Mouse (Mus musculus) yolk sac, embryonic 10.5 days (tissue): ENCODE data around the gene Adgrf5.
A peak's percentile ranks its signal among the peaks of the same experiment; 100 is the strongest.

Experiments used
- DNase-seq: peaks from one replicate; pipeline ENCODE4 v3.0.0-alpha.2; 2017; ENCODE audit warnings: low spot score

Gene Adgrf5

GRCm38 (mm10) chr17:43378703-43379102 lies 18.5 kb downstream of the Adgrf5 start:
- no peak for DNase-seq

DNA sequence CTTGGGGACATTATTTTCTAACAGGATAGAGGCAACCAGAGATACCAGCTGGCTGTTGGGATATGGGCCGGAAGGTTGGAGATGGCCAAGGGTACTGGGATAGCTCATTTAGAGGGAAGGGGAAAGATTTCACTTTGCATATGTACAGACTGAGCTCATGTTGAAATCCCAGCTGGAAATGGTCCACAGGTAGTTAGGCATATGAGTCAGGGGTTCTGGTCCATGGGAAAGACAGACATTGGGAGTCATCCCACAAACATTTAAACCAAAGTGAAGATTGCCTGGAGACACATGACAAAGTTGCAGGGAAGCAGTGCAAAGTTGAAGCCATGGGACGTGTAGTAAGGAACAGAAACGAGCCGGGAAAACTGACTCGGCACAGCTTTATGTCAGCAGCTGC lies 26.1 kb downstream of the Adgrf5 start:
- DNase-seq: no peak

- DNase-seq: no peak
Observed at GRCm38 (mm10) chr17:43387171-43387570, 26.9 kb downstream of the Adgrf5 start.

- no peak for DNase-seq
Observed at GRCm38 (mm10) chr17:43389256-43389655, 29.0 kb downstream of the Adgrf5 start.

DNA sequence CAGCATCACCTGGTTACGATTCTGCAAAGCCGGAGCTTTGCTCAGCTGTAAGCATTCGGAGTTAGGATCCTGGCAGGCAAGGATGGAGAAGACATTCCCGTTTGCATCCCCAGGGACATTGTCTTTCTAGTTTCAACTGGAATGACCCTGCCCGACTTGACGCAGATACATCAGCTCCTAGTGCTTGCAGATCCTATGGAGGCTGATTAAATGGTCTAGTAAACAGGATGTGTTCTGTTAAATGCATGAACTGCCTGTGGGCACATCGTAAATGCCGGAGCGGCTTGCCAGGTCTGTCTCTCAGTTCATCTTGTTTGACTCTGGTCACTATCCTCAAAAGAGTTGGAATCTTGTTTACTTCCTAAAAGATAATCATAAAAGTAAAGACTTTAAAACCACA lies 31.9 kb downstream of the Adgrf5 start:
- DNase-seq: no peak

- no peak for DNase-seq
Observed at GRCm38 (mm10) chr17:43393669-43394068, 33.4 kb downstream of the Adgrf5 start.

- no peak for DNase-seq
Observed at GRCm38 (mm10) chr17:43395400-43396258, 35.4 kb downstream of the Adgrf5 start.

DNA sequence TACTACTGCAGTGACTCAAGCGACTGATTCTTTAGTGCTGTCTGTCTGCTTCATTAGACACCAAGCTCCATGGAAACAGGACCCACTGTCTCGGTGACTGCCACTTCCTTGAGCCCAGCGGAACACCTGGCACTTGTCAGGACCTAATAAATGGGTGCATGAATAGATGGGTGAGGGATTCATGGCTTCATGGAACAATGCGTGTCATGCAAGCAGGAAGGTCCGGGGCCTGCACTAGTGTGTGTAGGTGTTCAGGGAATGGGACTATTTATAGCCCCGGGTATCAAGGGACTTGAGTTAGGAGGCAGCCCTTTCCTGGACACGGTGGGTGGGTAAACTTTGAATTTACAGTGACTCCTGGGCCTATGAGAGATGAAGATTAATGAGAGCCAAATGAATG lies 38.4 kb downstream of the Adgrf5 start:
- DNase-seq: no peak

- no peak for DNase-seq
Observed at GRCm38 (mm10) chr17:43399151-43399550, 38.9 kb downstream of the Adgrf5 start.

DNA sequence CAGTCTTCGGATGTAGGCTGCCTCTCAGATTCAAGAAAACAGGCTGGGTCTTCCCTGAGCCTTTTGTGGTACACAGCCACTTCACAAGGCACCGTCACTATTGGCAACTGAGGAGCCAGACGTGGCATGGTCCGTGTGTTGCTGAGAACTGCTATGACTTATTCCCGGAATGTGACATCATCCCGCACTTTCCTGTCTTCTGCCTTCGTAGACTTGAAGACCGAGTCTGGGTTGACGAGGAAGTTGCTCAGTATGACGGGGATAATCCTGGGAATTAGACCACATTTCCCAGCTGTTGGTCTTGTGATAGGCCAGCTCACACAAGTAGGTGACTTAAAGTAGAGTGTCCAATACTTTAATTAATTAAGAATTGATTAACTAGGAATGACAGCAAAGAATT lies 40.2 kb downstream of the Adgrf5 start:
- DNase-seq: no peak

GRCm38 (mm10) chr17:43403851-43404250 lies 43.6 kb downstream of the Adgrf5 start:
- DNase-seq: no peak

- no peak for DNase-seq
Observed at GRCm38 (mm10) chr17:43404408-43404807, 44.2 kb downstream of the Adgrf5 start.

- DNase-seq: no peak
Observed at GRCm38 (mm10) chr17:43406321-43406720, 46.1 kb downstream of the Adgrf5 start.

DNA sequence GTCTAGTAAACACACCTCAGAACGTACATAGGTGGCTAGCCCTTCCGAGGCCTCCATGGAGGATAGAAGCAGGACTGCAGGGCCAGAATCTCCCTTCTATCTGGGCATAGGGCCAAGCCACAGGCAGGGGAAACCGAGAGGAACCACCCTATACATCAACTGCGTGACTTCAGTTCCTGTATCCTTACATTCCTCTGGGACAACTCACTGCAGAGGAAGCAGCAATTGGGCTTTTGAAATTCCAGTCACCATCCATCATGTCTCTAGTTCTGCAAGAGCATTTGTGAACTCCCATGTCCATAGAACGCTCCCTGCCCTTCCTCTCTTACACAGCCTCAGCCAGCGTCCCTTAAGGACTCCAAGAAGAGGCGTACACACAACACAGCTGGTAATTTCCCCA lies 47.3 kb downstream of the Adgrf5 start:
- no peak for DNase-seq

DNA sequence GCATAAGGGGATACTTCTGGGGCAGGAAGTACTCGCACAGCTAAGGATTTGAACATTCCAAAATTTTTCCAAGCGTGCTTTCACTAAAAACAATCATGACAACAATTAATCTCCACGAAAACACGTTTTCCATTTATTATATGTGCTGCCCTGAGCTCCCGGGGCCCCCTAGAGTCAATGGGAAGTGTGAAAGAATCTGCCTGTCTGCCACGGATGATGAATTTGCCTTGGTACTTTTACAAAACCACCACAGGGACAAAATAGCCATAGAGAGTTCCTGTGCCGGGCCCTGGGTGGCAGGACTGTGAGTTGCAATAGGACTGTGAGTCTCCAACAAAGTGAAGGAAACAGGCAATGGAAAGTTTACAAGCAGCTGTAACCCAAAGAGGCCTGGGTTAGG lies 52.9 kb downstream of the Adgrf5 start:
- DNase-seq: no peak

- DNase-seq: no peak
Observed at GRCm38 (mm10) chr17:43419204-43419603, 59.0 kb downstream of the Adgrf5 start.

- no peak for DNase-seq
Observed at GRCm38 (mm10) chr17:43420381-43420780, 60.1 kb downstream of the Adgrf5 start.

DNA sequence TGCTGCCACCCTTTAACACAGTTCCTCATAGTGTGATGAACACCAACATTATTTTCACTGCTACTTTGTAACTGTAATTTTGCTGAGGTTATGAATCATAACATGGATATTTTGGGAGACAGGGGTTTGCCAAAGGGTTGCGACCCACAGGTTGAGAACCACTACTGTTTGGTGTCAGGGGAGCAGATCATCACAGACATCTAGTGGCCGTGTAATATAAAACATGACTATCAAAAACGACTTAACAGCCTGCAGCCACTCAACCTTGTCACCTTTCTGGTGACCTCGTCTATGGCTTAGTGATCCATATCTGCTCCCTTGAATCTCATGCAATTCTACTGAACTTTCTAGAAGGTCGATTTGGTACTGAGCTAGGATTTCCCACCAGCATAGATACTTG lies 63.7 kb downstream of the Adgrf5 start:
- DNase-seq: no peak

DNA sequence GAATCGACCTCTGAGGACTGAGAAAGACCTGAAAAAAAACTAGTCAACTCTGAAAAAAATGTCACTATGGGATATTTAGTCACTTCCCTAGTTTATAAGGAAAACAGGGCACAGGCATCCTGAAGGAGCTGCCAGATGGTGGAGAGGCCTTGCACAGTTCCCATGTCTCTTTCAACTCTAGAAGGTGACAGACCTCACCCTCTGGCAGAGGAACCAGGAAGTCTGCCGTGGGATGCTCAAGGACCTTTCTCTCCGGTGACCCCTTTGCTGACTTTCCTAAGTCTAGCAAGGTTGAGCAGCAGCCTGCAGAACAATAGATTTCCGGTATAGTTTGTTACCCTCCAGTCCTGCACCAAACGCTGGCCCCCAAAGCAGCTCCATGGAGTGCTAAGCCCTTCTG lies 71.4 kb downstream of the Adgrf5 start:
- no peak for DNase-seq

DNA sequence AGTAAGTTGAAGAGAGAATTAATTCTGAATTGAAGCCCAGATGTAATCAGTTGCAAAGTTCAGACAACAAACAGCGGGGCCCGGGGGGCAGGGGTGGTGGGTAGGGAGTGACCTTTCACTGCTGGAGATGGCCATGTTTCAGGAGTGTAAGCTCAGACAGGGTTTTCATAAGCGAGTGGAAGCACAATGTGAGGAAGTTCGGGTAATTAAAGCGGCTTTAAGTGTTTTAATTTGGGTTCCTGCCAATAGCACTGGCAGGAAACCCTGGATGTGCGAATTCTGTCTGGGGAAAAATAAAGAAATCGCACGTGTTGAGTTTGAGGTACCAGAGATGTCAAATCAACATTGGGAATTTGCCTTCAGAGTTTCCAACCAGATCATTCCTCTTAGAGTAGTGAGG lies 74.2 kb downstream of the Adgrf5 start:
- DNase-seq: no peak

DNA sequence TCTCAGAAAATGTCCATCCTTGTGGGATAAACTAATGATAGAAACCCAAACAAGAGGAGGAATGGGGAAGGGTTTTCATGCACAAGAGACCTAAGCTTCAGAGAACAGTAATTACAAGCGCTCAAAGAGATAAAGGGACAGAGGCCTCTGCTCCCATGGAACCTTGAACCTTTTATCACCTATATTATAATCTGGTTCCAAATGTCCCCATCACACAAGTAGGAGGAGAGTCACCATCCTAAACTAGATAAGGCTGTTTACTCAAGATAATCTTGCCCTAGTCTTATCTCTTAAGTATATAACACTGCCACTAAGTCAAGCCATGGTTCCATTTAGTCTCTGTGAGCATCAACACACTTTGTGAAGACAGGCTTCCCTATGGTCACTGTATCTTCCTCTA lies 91.0 kb downstream of the Adgrf5 start:
- no peak for DNase-seq

GRCm38 (mm10) chr17:43458598-43458997 lies 98.3 kb downstream of the Adgrf5 start:
- DNase-seq: peak; percentile 40

GRCm38 (mm10) chr17:43459737-43460230 lies 99.5 kb downstream of the Adgrf5 start:
- no peak for DNase-seq
